Mouse (Mus musculus): Measurements from ENCODE around the gene F830045P16Rik. TPM values are rescaled to one million over a fixed set of nuclear protein-coding genes. Genes with fewer than 3 reads are reported as not detected.

The F830045P16Rik gene
- polyA plus RNA-seq, 1 experiment = not detected

GRCm38 (mm10) chr2:129558875-129559219, 22.4 kb upstream of the F830045P16Rik start:
- TF ChIP-seq POLR2A (IDR thresholded peaks at IDR 0.05; ENCODE audit: low read depth, low read length) (no peak), CTCF (IDR thresholded peaks at IDR 0.05; ENCODE audit: extremely low read depth, insufficient read length, insufficient replicate concordance, low read depth, low read length) (no peak)
- Histone ChIP-seq H3K36me3 (ENCODE audit: control insufficient read depth, insufficient read depth, low read length) (no peaks in the 10 kb centered on the region), H3K4me1 (ENCODE audit: control insufficient read depth, insufficient read depth, insufficient read length, low read length) (no peaks in the 10 kb centered on the region), H3K27me3 (ENCODE audit: control insufficient read depth, insufficient read depth, low read length) (no peaks in the 10 kb centered on the region), H3K4me3 (ENCODE audit: low read depth, low read length) (no peak overlapping the region), H3K27ac (ENCODE audit: insufficient read depth, low read depth, low read length) (no peak overlapping the region)
- 53% methylated on average over 3 of the region's 3 CpGs for WGBS

GRCm38 (mm10) chr2:129558008-129558874, 21.8 kb upstream of the F830045P16Rik start:
- TF ChIP-seq CTCF (IDR thresholded peaks at IDR 0.05; ENCODE audit: extremely low read depth, insufficient read length, insufficient replicate concordance, low read depth, low read length) = no peak
- TF ChIP-seq POLR2A (IDR thresholded peaks at IDR 0.05; ENCODE audit: low read depth, low read length) = no peak
- no peaks in the 10 kb centered on the region for H3K4me1 ChIP-seq (ENCODE audit: control insufficient read depth, insufficient read depth, insufficient read length, low read length)
- no peak overlapping the region for H3K27ac ChIP-seq (ENCODE audit: insufficient read depth, low read depth, low read length)
- WGBS = 39% methylated on average over 12 of the region's 12 CpGs
- no peaks in the 10 kb centered on the region for H3K36me3 ChIP-seq (ENCODE audit: control insufficient read depth, insufficient read depth, low read length)
- no peak overlapping the region for H3K4me3 ChIP-seq (ENCODE audit: low read depth, low read length)
- H3K27me3 ChIP-seq (ENCODE audit: control insufficient read depth, insufficient read depth, low read length) = no peaks in the 10 kb centered on the region

GRCm38 (mm10) chr2:129556081-129556480, 19.7 kb upstream of the F830045P16Rik start:
- Histone ChIP-seq H3K4me3 (ENCODE audit: low read depth, low read length) (no peak overlapping the region), H3K36me3 (ENCODE audit: control insufficient read depth, insufficient read depth, low read length) (no peaks in the 10 kb centered on the region), H3K27me3 (ENCODE audit: control insufficient read depth, insufficient read depth, low read length) (no peaks in the 10 kb centered on the region), H3K4me1 (ENCODE audit: control insufficient read depth, insufficient read depth, insufficient read length, low read length) (no peaks in the 10 kb centered on the region), H3K27ac (ENCODE audit: insufficient read depth, low read depth, low read length) (no peak overlapping the region)
- TF ChIP-seq CTCF (IDR thresholded peaks at IDR 0.05; ENCODE audit: extremely low read depth, insufficient read length, insufficient replicate concordance, low read depth, low read length) (no peak), POLR2A (IDR thresholded peaks at IDR 0.05; ENCODE audit: low read depth, low read length) (no peak)
- WGBS = 66% methylated on average over 6 of the region's 6 CpGs

DNA sequence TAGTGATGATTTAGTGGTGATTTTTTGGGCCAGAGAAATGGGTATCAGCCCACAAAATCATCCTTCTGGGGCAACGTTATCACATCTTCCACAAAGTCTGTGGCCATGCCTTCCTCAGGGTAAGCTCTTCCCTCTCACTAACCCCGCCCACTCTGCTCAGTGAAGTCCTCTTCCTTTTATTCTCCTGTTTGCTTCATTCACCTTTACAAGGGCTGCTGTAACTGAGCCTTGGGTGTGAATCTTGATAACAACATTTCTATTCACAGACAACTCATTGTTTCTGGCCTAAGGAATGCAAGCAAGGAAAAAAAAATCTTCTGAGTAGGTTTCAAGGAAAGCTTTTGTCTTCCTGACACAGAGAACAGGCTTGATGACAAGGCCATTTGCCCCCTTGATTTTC, 14.4 kb upstream of the F830045P16Rik start:
- Histone ChIP-seq H3K27me3 (ENCODE audit: control insufficient read depth, insufficient read depth, low read length) (no peaks in the 10 kb centered on the region), H3K4me3 (ENCODE audit: low read depth, low read length) (no peak overlapping the region), H3K4me1 (ENCODE audit: control insufficient read depth, insufficient read depth, insufficient read length, low read length) (no peaks in the 10 kb centered on the region), H3K27ac (ENCODE audit: insufficient read depth, low read depth, low read length) (no peak overlapping the region), H3K36me3 (ENCODE audit: control insufficient read depth, insufficient read depth, low read length) (no peaks in the 10 kb centered on the region)
- TF ChIP-seq CTCF (IDR thresholded peaks at IDR 0.05; ENCODE audit: extremely low read depth, insufficient read length, insufficient replicate concordance, low read depth, low read length) (no peak), POLR2A (IDR thresholded peaks at IDR 0.05; ENCODE audit: low read depth, low read length) (no peak)
- 39% methylated on average over 2 of the region's 2 CpGs for WGBS

DNA sequence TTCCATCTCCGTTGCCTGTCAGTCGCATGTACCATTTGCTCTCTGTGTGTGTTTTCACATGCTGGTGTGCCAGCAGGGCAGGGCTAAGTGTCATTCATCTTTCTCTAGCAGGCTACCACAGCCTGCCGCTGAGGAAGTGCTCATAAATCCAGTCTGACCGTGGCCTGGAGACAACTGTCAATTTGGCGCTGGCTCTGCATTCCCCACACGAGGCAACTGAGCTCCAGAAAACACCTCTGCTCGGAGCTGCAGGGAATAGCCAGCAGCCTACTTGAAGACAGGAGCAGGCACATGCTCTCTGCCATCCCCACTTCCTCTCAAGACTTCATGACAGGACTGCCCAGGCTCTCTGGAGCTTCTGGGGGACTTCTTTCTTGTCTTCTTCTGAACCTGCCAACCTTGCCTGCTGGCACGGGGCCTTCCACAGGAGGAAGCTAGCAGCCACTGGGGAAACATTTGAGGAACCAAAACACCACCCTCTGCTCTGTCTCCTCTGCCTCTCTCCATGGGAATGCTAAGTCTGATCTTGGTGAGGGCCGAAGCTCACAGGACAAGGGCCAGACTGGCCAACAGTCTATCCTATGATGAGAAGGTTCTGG, 13.2 kb upstream of the F830045P16Rik start:
- H3K4me1 ChIP-seq (ENCODE audit: control insufficient read depth, insufficient read depth, insufficient read length, low read length) = no peaks in the 10 kb centered on the region
- TF ChIP-seq POLR2A (IDR thresholded peaks at IDR 0.05; ENCODE audit: low read depth, low read length) (no peak), CTCF (IDR thresholded peaks at IDR 0.05; ENCODE audit: extremely low read depth, insufficient read length, insufficient replicate concordance, low read depth, low read length) (no peak)
- H3K36me3 ChIP-seq (ENCODE audit: control insufficient read depth, insufficient read depth, low read length) = no peaks in the 10 kb centered on the region
- H3K27me3 ChIP-seq (ENCODE audit: control insufficient read depth, insufficient read depth, low read length) = no peaks in the 10 kb centered on the region
- H3K27ac ChIP-seq (ENCODE audit: insufficient read depth, low read depth, low read length) = no peak overlapping the region
- H3K4me3 ChIP-seq (ENCODE audit: low read depth, low read length) = no peak overlapping the region
- WGBS = 45% methylated on average over 9 of the region's 9 CpGs

DNA sequence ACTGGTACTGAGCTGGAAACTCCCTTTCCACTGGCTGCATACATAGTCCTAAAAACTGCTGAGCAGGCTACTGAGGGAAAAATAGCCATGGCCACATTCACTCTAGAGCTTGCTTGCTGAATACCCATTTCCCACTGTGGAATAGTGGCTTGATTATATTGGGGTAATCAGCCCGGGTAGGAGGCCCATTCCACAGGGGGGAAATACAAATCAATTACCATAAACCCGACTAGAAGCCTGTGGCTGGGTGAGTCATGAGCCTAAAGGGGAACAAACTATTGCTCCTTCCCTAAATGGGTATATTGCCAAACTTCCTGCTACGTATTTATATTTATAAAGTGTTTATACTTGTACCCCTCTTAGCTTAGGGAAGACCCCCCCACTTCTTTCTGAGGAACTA, 10.4 kb upstream of the F830045P16Rik start:
- WGBS = 48% methylated on average over 3 of the region's 3 CpGs
- no peaks in the 10 kb centered on the region for H3K27me3 ChIP-seq (ENCODE audit: control insufficient read depth, insufficient read depth, low read length)
- H3K27ac ChIP-seq (ENCODE audit: insufficient read depth, low read depth, low read length) = no peak overlapping the region
- no peaks in the 10 kb centered on the region for H3K4me1 ChIP-seq (ENCODE audit: control insufficient read depth, insufficient read depth, insufficient read length, low read length)
- H3K36me3 ChIP-seq (ENCODE audit: control insufficient read depth, insufficient read depth, low read length) = no peaks in the 10 kb centered on the region
- TF ChIP-seq POLR2A (IDR thresholded peaks at IDR 0.05; ENCODE audit: low read depth, low read length) (no peak), CTCF (IDR thresholded peaks at IDR 0.05; ENCODE audit: extremely low read depth, insufficient read length, insufficient replicate concordance, low read depth, low read length) (no peak)
- H3K4me3 ChIP-seq (ENCODE audit: low read depth, low read length) = no peak overlapping the region

- Histone ChIP-seq H3K4me1 (ENCODE audit: control insufficient read depth, insufficient read depth, insufficient read length, low read length) (no peaks in the 10 kb centered on the region), H3K4me3 (ENCODE audit: low read depth, low read length) (no peak overlapping the region), H3K27me3 (ENCODE audit: control insufficient read depth, insufficient read depth, low read length) (no peaks in the 10 kb centered on the region), H3K36me3 (ENCODE audit: control insufficient read depth, insufficient read depth, low read length) (no peaks in the 10 kb centered on the region), H3K27ac (ENCODE audit: insufficient read depth, low read depth, low read length) (no peak overlapping the region)
- 72% methylated on average over 7 of the region's 7 CpGs for WGBS
- TF ChIP-seq CTCF (IDR thresholded peaks at IDR 0.05; ENCODE audit: extremely low read depth, insufficient read length, insufficient replicate concordance, low read depth, low read length) = no peak
- no peak for TF ChIP-seq POLR2A (IDR thresholded peaks at IDR 0.05; ENCODE audit: low read depth, low read length)
These were observed 9.2 kb upstream of the F830045P16Rik start for GRCm38 (mm10) chr2:129545596-129545995.

All from small intestine, adult 2 months (tissue).